Mouse (Mus musculus) heart, embryonic 14.5 days (tissue): ENCODE data around the gene Tcf7. TPM values are rescaled to one million over a fixed set of nuclear protein-coding genes. Genes with fewer than 3 reads are reported as not detected.

ENCODE experiments used
- ATAC-seq: fragments of 200-750 bp; cut with Nextera tagmentation; 2 replicates; pipeline ENCODE4 v1.8.0; 2017; ENCODE audit warnings: low read depth, moderate TSS enrichment; ENCODE audit not compliant: insufficient number of reproducible peaks, insufficient read depth, low FRiP score
- H3K27ac ChIP-seq, 2 experiments: fragments of 200-500 bp in 1 of 2; fragments of 300-500 bp in 1 of 2; sonication (generic) in 1 of 2; replicated peaks in 1 of 2; 2 replicates each; pipeline ENCODE4 v1.5.1; 2012 to 2014; ENCODE audit warnings: low read depth in 2 of 2, low read length in 2 of 2, control low read depth in 1 of 2, mild to moderate bottlenecking in 1 of 2, mixed read lengths in 1 of 2; ENCODE audit not compliant: control insufficient read depth in 1 of 2, insufficient read depth in 1 of 2
- H3K27me3 ChIP-seq: fragments of 300-500 bp; sonication (generic); 2 replicates; pipeline ENCODE4 v1.6.1; 2014; ENCODE audit warnings: mild to moderate bottlenecking, low read length, control low read depth; ENCODE audit not compliant: control insufficient read depth, insufficient read depth
- H3K36me3 ChIP-seq: fragments of 300-500 bp; sonication (generic); 2 replicates; pipeline ENCODE4 v1.6.1; 2014; ENCODE audit warnings: mild to moderate bottlenecking, control low read depth, low read length, mixed read lengths; ENCODE audit not compliant: control insufficient read depth, insufficient read depth
- H3K4me1 ChIP-seq, 2 experiments: fragments of 200-500 bp in 1 of 2; fragments of 300-500 bp in 1 of 2; sonication (generic) in 1 of 2; 2 replicates each; pipeline ENCODE4 v1.6.1; 2012 to 2014; ENCODE audit warnings: low read length in 2 of 2, control low read depth in 1 of 2, mixed read lengths in 1 of 2; ENCODE audit not compliant: control insufficient read depth in 2 of 2, insufficient read depth in 2 of 2
- H3K4me2 ChIP-seq: fragments of 300-500 bp; sonication (generic); 2 replicates; pipeline ENCODE4 v1.6.1; 2014; ENCODE audit warnings: mild to moderate bottlenecking, low read length
- H3K4me3 ChIP-seq, 2 experiments: fragments of 200-500 bp in 1 of 2; fragments of 300-500 bp in 1 of 2; sonication (generic) in 1 of 2; 2 replicates each; pipeline ENCODE4 v1.5.1; 2012 to 2014; ENCODE audit warnings: low read length in 2 of 2, mild to moderate bottlenecking in 2 of 2, control low read depth in 1 of 2, low read depth in 1 of 2, moderate library complexity in 1 of 2; ENCODE audit not compliant: control insufficient read depth in 1 of 2, insufficient read depth in 1 of 2
- H3K9ac ChIP-seq: fragments of 300-500 bp; sonication (generic); 2 replicates; pipeline ENCODE4 v1.6.1; 2014; ENCODE audit warnings: mild to moderate bottlenecking, low read length
- H3K9me3 ChIP-seq: fragments of 300-500 bp; sonication (generic); 2 replicates; pipeline ENCODE4 v1.6.1; 2016; ENCODE audit warnings: low read length, control low read depth; ENCODE audit not compliant: control insufficient read depth
- WGBS: fragments of 180-500 bp; shearing (Covaris S2); extraction: QIAGEN DNeasy Blood & Tissue Kit; methylation state at CpG from one replicate; pipeline ENCODE4 v1.1.7; 2014; 5-methylcytosine and 5-hydroxymethylcytosine counted together
- polyA plus RNA-seq: library from polyadenylated mRNA; unstranded; fragments of >200 nt; fragmentation: Nextera tagmentation; extraction: Ambion mirVana; gene quantifications from 2 replicates; pipeline ENCODE4 v1.2.1, GENCODE M21; 2014

Tcf7 gene
- polyA plus RNA-seq, 1 experiment from 2014 or later = 2.5 TPM

DNA sequence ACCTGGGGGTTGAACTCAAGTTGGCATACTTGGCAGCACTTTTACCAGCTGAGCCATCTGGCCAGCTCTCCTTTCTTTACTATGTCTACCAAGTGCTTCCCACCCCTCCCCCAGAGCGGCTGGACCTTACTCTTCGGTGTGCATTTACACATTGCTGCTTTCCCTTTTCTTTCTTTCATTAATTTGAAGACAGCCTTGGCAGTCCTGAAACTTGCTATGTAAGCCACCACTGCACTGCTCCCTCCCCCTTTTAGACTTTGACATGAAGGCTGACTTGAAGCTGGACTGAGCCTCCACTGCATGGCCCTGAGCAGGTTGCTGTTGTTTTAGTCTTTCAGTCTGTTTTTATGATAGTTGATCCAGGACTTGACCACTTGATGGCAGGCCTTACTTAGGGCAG is 33.4 kb downstream of the Tcf7 start:
- H3K36me3 ChIP-seq = peaks cover 68% of the 10 kb centered on the region
- no peak overlapping the region for H3K4me3 ChIP-seq
- H3K27ac ChIP-seq = no peak overlapping the region
- H3K4me2 ChIP-seq = no peak overlapping the region
- no peak overlapping the region for H3K9ac ChIP-seq
- H3K27me3 ChIP-seq = no peaks in the 10 kb centered on the region
- 90% methylated on average over 2 of the region's 2 CpGs for WGBS
- H3K9me3 ChIP-seq = no peaks in the 10 kb centered on the region
- H3K4me1 ChIP-seq = peaks cover 0 to 4% of the 10 kb centered on the region in 2 experiments; a peak in 2 of 4 replicates
- ATAC-seq = no peak

DNA sequence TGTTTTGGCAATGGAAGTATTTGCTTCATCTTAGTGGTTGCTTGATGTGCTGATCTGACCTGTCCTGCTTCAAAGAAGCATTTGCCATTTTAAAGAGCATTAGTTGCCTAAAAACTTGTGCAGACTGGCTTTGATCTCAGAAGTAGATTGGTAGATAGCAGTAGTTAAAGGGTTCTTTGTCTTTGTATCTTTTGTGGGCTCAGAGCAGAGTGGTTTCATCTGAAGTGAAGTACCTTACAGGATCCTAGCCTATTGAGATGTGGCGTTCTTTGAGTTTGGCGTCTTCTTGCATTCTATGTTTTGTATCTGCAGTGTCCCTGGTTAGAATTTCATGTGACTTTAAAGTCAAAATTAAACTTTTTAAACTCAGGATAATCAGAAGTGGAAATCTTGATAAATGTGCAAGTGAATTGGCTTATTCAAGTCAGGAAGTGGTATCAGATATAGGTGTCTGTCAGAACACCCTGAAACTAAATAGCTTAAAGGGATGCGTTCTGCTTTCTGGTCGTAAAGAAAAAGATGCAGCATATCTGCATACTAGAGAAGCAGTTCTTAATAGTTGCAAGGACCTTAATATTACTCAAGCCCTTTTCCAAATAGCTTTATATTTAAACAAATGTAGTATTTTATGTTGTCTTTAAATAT is 41.8 kb downstream of the Tcf7 start:
- H3K36me3 ChIP-seq = peaks cover 78% of the 10 kb centered on the region
- ATAC-seq = no peak
- WGBS = 85% methylated on average over 4 of the region's 4 CpGs

DNA sequence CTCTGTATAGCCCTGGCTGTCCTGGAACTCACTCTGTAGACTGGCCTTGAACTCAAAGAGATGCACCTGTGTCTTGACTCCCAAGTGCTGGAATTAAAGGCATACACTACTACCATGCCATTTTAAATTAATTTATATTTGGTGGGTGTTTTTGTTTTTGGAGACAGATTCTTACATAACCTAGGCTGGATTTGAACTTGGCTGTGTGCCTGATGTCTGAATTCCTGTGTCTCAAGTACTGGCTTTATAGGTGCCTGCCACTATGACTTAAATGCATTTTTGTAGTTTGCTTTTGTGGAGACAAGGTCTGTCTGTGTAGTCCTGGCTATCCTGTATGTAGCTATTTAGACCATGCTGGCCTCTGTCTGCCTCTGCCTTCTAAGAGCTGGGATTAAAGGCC is 48.3 kb downstream of the Tcf7 start:
- no peak for ATAC-seq
- H3K4me2 ChIP-seq = no peak overlapping the region; the same call in 1 of the 2 replicates

More for the DNA sequence above, 41.8 kb downstream of the Tcf7 start:
- no peaks in the 10 kb centered on the region for H3K27me3 ChIP-seq
- no peak overlapping the region for H3K27ac ChIP-seq
- H3K9ac ChIP-seq = no peak overlapping the region
- H3K9me3 ChIP-seq = no peaks in the 10 kb centered on the region
- no peak overlapping the region for H3K4me2 ChIP-seq
- H3K4me1 ChIP-seq = no peaks in the 10 kb centered on the region
- no peak overlapping the region for H3K4me3 ChIP-seq

DNA sequence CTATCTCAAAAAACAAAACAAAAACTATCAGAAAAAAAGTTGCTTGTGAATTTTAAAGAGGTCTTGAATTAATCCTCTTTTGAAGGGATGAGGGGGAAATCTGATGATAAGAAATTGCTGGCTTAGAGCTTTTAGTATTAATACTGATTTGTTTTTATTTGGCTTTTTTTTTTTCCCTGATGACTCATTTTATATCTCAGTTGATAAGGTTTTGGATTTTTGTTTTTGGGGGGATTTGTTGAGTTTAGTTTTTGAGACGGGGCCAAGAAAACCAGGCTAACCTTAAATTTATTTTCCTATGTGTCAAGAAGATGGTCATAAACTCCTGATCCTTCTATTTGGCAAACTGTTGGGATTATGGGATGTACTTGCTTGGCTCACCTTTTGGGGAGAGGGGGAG is 48.9 kb downstream of the Tcf7 start:
- Histone ChIP-seq H3K4me3 (no peak overlapping the region), H3K27ac (no peak overlapping the region), H3K4me2 (peak overlapping the region; percentile 80; the same call in 1 of the 2 replicates), H3K4me1 (peaks cover 5 to 26% of the 10 kb centered on the region in 2 experiments; a peak in 2 of 4 replicates), H3K9ac (no peak overlapping the region), H3K36me3 (peaks cover 25% of the 10 kb centered on the region), H3K9me3 (no peaks in the 10 kb centered on the region), H3K27me3 (no peaks in the 10 kb centered on the region)
- 90% methylated on average over 1 of the region's 1 CpGs for WGBS
- ATAC-seq = no peak

More for the DNA sequence above, 48.3 kb downstream of the Tcf7 start:
- peaks cover 30% of the 10 kb centered on the region for H3K36me3 ChIP-seq
- no peak overlapping the region for H3K4me3 ChIP-seq
- H3K4me1 ChIP-seq = peaks cover 5 to 26% of the 10 kb centered on the region in 2 experiments; a peak in 2 of 4 replicates
- 0 out of 2 replicates have a peak overlapping the region, but pooled peaks have one; percentile 9 for H3K9ac ChIP-seq
- no peaks in the 10 kb centered on the region for H3K9me3 ChIP-seq
- no peak overlapping the region for H3K27ac ChIP-seq
- H3K27me3 ChIP-seq = no peaks in the 10 kb centered on the region

DNA sequence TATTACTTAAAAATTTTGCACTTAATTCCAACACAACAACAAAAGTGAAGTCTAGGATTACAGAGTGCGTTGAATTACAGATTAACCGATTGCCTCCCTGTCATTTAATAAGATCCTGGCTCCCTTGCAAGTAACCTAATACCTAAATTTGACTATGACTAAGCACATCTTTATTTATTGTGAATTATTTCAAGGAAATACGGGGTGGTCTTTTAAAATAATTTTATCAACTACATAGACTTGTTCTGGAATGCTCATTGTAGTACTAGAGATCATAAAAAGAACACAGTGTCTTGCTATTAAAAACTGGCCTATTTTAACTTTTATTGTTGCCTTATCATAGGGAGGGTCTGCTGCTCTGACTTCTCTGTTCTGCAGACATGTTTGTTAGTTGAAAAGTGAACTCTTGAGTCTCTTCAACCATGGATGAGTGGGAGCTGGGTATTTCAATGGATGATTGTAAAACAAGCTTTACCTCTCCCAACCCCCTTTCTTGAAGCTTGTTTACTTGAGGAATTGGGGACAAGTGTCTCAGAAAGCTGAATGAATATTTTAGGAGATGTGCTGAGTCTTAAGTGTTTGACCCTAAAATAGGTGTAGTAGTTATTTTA is 49.7 kb downstream of the Tcf7 start:
- Histone ChIP-seq H3K9ac (peak overlapping the region; percentile 97), H3K9me3 (no peaks in the 10 kb centered on the region), H3K27me3 (no peaks in the 10 kb centered on the region), H3K27ac (no peak overlapping the region), H3K4me1 (peaks cover 5 to 26% of the 10 kb centered on the region in 2 experiments; a peak in 2 of 4 replicates), H3K36me3 (peaks cover 19% of the 10 kb centered on the region), H3K4me2 (peak overlapping the region; percentile 80), H3K4me3 (peak overlapping the region in 1 of 2 experiments; percentile 85; a peak in 2 of 4 replicates)
- ATAC-seq = no peak
- WGBS = 24% methylated on average over 3 of the region's 3 CpGs

DNA sequence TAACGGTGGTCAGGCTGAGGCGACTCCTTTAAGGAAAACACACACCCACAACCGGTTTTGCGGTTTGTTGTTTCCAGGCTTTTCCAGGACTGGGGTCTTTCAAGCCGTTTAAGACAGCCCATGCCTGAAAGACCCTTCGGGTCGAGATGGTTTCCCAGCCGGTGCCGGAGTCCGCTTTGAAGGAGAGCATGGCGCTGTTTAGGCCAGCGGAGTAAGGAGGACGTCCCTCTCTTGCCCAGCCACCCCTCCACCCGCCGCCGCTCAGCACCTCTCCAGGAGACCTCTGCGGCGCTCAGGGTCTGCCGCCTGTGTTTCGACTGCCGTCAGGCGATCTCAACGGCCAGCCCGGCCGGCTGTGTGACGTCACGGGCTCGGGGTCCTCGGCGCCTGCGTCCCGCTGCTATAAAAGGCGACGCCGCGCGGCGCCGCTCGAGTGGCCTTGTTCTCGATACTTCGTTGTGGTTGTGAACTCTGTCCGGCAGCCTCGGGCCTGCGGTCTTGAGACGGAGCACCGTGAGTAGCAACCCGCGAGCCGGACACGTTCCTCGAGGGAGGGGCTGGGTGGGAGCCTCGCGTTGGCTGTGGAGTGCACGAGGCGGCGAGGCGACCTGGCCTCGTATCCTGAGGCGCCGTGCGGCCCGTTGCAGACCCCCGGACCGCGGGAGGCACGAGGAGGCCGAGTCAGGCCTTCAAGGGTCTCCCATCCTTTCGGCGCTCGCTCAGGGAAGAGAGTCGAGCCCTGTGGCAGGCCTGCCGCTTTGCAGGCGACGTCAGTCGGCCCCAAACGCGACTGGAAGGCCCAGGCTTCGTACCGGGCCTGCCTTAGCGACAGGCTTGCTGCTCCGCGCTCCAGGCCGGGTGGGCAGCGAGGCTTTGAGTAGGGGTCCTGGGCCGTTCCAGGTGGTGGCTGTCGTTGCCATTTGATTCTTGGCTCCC is 50.9 kb downstream of the Tcf7 start, which contains the start of gene Skp1a:
Gene Skp1a (plus strand): TSS at position 390 of the 936 bp plus-strand sequence.
- Histone ChIP-seq H3K27ac (peak within 1 kb of the TSS; percentile 97 to 98), H3K9ac (peak within 1 kb of the TSS; percentile 97), H3K27me3 (no peaks in the 10 kb centered on the region), H3K36me3 (peaks cover 6% of the 10 kb centered on the region; the same call in 1 of the 2 replicates), H3K4me3 (peak within 1 kb of the TSS; percentile 85 to 89), H3K9me3 (no peaks in the 10 kb centered on the region), H3K4me1 (peaks cover 5 to 26% of the 10 kb centered on the region in 2 experiments; a peak in 2 of 4 replicates), H3K4me2 (peak within 1 kb of the TSS; percentile 80)
- ATAC-seq = peak; percentile 83
- under 1% methylated on average over 87 of the region's 87 CpGs for WGBS

DNA sequence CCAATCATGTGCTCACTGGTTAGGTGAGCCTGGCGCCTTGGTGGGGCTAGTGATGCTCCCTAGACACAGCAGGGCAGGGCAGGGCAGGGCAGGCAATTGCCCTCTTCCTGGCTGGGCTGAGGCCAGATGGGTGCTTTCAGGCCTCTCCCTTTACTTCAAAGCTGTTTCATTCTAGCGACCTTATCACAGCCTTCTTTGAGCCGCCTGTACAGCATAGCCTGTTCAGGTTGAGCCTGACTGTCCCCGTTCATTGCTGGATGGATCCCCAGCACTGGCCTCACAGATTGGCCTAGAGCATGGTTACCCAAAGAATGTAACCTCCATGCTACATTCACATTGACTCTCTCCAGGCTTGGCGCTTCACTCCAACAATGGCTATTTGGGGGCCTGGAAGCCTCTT is 52.1 kb downstream of the Tcf7 start:
- Histone ChIP-seq H3K4me3 (no peak overlapping the region), H3K36me3 (peaks cover under 1% of the 10 kb centered on the region; the same call in 1 of the 2 replicates), H3K9me3 (no peaks in the 10 kb centered on the region), H3K9ac (peak overlapping the region; percentile 97), H3K27me3 (no peaks in the 10 kb centered on the region), H3K27ac (no peak overlapping the region), H3K4me2 (peak overlapping the region; percentile 80), H3K4me1 (peaks cover 5 to 26% of the 10 kb centered on the region in 2 experiments; a peak in 2 of 4 replicates)
- ATAC-seq = no peak
- 55% methylated on average over 5 of the region's 5 CpGs for WGBS
